Mouse (Mus musculus) heart, adult 2 months (tissue): ENCODE measurements at regions not wholly inside any gene's neighbourhood (a gene's known extent, or its start where the extent isn't known, plus 50 kb on each side); places are given as distances from the start of the nearest gene placed in this dataset.

ENCODE experiments used
- DNase-seq, 2 experiments: peaks; one replicate each; pipeline ENCODE4 v3.0.0; 2021
- H3K27ac ChIP-seq: fragments of 200-600 bp; 2 replicates; pipeline ENCODE4 v1.8.1; 2022
- H3K27me3 ChIP-seq: fragments of 200-500 bp; 2 replicates; pipeline ENCODE4 v1.6.1; 2012; ENCODE audit warnings: mild to moderate bottlenecking, low read length, inconsistent platforms, mixed read lengths; ENCODE audit not compliant: control insufficient read depth, insufficient read depth
- H3K36me3 ChIP-seq: fragments of 200-500 bp; 2 replicates; pipeline ENCODE4 v1.6.1; 2012; ENCODE audit warnings: low read length, inconsistent platforms; ENCODE audit not compliant: control insufficient read depth, insufficient read depth
- H3K4me1 ChIP-seq: fragments of 200-500 bp; 2 replicates; pipeline ENCODE4 v1.6.1; 2011; ENCODE audit warnings: low read length; ENCODE audit not compliant: control insufficient read depth, insufficient read depth
- H3K4me3 ChIP-seq: fragments of 200-600 bp; 2 replicates; pipeline ENCODE4 v1.8.1; 2022
- H3K79me2 ChIP-seq: fragments of 200-500 bp; replicated peaks from 2 replicates; pipeline ENCODE4 v1.6.1; 2012; ENCODE audit warnings: mild to moderate bottlenecking, inconsistent platforms, low read length, moderate library complexity, mixed read lengths; ENCODE audit not compliant: control insufficient read depth, insufficient read depth
- H3K9ac ChIP-seq: fragments of 200-500 bp; 2 replicates; pipeline ENCODE4 v1.6.1; 2012; ENCODE audit warnings: low read depth, mild to moderate bottlenecking, control low read depth, inconsistent platforms, low read length, mixed read lengths
- CTCF ChIP-seq: fragments of 200-600 bp; IDR thresholded peaks from 2 replicates; pipeline ENCODE4 v1.8.1; 2022; ENCODE audit warnings: antibody characterized with exemption, mild to moderate bottlenecking, moderate library complexity
- EP300 ChIP-seq: fragments of 200-500 bp; IDR thresholded peaks from 2 replicates; pipeline ENCODE4 v1.6.1; 2011; ENCODE audit warnings: low read depth, low read length, control low read depth; ENCODE audit not compliant: insufficient read depth
- POLR2A ChIP-seq: fragments of 200-500 bp; IDR thresholded peaks from 2 replicates; pipeline ENCODE4 v1.6.1; 2011; ENCODE audit warnings: mild to moderate bottlenecking, low read depth, low read length, control low read depth; ENCODE audit not compliant: insufficient read depth
- WGBS: fragments of 180-500 bp; shearing (Covaris S2); methylation state at CpG from one replicate; pipeline ENCODE4 v1.1.7; 2018; 5-methylcytosine and 5-hydroxymethylcytosine counted together
- intact Hi-C: fragments of 180-260 bp; cut with DNase I; formaldehyde crosslinking; loops from one replicate; pipeline ENCODE4 v1.15.1; 2025

DNA sequence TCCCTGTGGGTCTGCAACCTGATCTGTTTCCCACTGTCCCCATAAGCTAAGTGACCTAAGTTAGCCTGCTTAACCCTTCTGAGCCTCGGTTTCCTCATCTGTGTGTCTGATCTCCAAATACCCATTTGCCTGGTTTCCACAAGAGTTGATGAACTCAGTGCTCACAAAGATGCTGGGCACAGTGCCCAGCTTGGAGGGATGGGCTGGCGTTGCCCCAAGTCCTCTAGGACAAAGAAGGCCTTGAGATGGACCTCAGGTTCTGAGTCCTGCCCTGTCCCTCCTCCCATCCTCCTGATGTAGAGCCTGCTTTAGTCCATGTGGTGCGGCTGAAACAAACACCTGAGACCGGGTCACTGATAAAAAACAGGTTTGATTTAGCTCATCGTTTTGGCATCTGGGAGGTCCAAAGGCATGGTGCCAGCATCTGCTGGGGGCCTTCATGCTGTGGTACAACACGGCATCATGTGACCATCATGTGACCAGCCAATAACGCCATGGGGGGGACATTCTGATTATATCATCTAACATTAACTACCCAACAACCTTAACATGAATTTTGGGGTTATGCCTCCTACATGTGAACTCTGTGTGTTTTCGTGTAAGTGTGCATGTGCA lies 441.8 kb downstream of the Ptpru start:
- Histone ChIP-seq H3K27ac (no peak overlapping the region), H3K79me2 (no peaks in the 10 kb centered on the region), H3K4me1 (no peaks in the 10 kb centered on the region), H3K9ac (no peak overlapping the region), H3K4me3 (no peak overlapping the region), H3K36me3 (no peaks in the 10 kb centered on the region), H3K27me3 (no peaks in the 10 kb centered on the region)
- intact Hi-C loops = no loop called here
- no peak for TF ChIP-seq POLR2A
- TF ChIP-seq EP300 = no peak
- no peak for TF ChIP-seq CTCF
- 82% methylated on average over 8 of the region's 8 CpGs for WGBS
- no peak for DNase-seq

DNA sequence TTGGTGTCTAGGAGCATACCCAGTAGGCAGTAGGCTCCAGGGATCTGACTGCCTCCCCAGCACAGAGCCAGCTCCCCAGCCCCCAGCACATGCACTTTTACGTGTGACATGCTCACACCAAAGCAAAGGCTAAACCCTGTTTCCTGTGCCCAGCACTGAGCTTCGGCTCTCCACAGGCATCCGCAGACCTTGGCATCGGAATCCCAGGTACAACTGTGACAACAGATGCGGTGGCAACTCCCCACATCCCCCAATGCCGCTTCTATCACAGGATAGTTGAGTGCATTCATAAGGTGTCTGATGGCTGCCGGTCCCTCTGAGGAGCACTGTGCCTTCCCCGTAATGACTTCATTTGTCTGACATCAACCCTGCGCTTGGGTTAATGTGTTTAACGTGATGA lies 440.9 kb downstream of the Ptpru start:
- no peak overlapping the region for H3K27ac ChIP-seq
- H3K79me2 ChIP-seq = no peaks in the 10 kb centered on the region
- intact Hi-C loops = no loop called here
- 87% methylated on average over 10 of the region's 10 CpGs for whole genome bisulfite sequencing
- H3K4me3 ChIP-seq = no peak overlapping the region
- no peaks in the 10 kb centered on the region for H3K36me3 ChIP-seq
- TF ChIP-seq POLR2A (no peak), EP300 (no peak), CTCF (no peak)
- H3K9ac ChIP-seq = no peak overlapping the region
- DNase-seq = no peak
- H3K4me1 ChIP-seq = no peaks in the 10 kb centered on the region
- H3K27me3 ChIP-seq = no peaks in the 10 kb centered on the region

DNA sequence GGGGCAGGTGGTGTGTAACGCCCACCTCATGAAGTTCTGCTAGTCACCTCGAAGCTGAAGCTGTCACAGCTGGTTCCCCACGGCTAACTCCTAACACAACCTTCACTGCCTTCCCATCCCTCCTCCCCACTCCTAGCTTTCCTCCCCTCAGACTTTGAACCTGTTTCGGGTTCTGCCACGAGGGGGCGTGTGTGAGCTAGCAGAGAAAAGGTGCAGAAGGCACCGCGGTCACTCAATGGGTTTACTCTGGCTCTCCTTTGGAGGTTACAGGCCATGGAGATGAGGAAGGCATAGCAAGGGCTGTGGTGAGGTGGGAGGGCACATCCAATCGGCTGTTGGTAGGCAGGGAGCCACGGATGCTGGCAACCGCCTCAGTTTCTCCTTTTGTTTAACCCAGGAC lies 437.3 kb downstream of the Ptpru start:
- TF ChIP-seq EP300 (no peak), CTCF (peak; percentile 54), POLR2A (no peak)
- Histone ChIP-seq H3K79me2 (no peaks in the 10 kb centered on the region), H3K36me3 (no peaks in the 10 kb centered on the region), H3K27me3 (no peaks in the 10 kb centered on the region), H3K4me1 (no peaks in the 10 kb centered on the region), H3K27ac (no peak overlapping the region), H3K9ac (no peak overlapping the region), H3K4me3 (no peak overlapping the region)
- intact Hi-C loops = no loop called here
- WGBS = 20% methylated on average over 11 of the region's 11 CpGs
- DNase-seq = peak; percentile 12 to 31

GRCm38 (mm10) chr4:131401255-131401654 lies 436.8 kb downstream of the Ptpru start:
- no peaks in the 10 kb centered on the region for H3K27me3 ChIP-seq
- intact Hi-C loops = no loop called here
- no peaks in the 10 kb centered on the region for H3K36me3 ChIP-seq
- TF ChIP-seq POLR2A = no peak
- no peak for TF ChIP-seq CTCF
- no peak for TF ChIP-seq EP300
- WGBS = 85% methylated on average over 6 of the region's 6 CpGs
- H3K4me1 ChIP-seq = no peaks in the 10 kb centered on the region
- no peak overlapping the region for H3K4me3 ChIP-seq
- no peak overlapping the region for H3K9ac ChIP-seq
- DNase-seq = no peak
- H3K27ac ChIP-seq = no peak overlapping the region
- no peaks in the 10 kb centered on the region for H3K79me2 ChIP-seq

DNA sequence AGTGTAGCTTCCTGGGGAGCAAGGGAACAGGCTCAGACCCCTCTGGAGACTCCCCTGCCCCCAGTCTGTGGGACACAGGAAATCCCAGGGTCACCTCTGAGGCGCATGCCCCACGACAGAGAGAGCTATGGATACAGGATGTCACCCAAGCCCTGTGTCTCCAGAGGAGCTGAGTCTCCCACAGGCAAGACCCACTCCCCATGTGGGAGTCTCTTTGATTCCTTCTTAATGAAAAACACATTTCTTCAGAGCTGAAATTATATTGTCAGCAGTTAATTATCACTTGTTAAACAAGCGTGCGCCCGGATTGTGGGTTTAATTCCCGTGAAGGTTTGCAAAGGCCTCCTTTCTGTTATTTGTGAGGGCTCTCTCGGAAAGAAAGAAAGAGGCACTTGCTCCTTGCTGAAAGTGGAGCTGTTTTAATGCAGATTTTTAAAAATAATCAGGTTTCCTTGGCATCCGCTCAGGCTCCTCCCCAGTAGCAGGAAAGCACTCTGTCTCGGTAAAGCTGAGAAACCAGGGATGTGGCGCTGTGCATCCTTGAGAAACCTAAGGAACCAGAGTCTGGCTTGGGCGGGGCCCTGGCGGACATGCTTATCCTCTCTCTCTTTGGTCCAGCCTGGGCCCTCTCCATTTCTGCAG lies 432.6 kb downstream of the Ptpru start:
- no peak for DNase-seq
- TF ChIP-seq EP300 (no peak), CTCF (no peak)
- Histone ChIP-seq H3K27ac (no peak overlapping the region), H3K9ac (no peak overlapping the region), H3K79me2 (no peaks in the 10 kb centered on the region), H3K36me3 (no peaks in the 10 kb centered on the region), H3K27me3 (no peaks in the 10 kb centered on the region), H3K4me1 (no peaks in the 10 kb centered on the region), H3K4me3 (no peak overlapping the region)
- intact Hi-C loops = no loop called here
- 73% methylated on average over 12 of the region's 12 CpGs for WGBS

DNA sequence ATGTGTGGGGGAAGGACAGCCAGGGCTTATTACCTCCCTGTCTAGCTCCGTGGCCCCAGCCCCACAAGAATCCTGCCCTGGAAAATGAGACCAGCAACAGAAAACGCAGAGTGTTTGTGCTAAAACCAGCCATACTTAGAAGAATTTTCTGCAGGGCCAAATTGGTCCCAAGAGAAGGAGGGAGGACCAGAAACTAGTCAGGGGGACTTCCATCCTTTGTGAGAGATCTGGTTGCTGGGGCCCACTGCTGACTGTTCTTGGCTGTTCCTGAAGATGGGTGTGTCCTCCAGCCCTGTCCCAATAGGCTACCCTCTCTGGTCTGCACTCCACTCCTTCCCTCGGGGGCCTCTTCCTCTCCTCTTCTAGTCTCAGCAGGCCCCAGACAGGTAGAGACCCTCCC lies 430.6 kb downstream of the Ptpru start:
- no peaks in the 10 kb centered on the region for H3K79me2 ChIP-seq
- WGBS = 45% methylated on average over 3 of the region's 3 CpGs
- TF ChIP-seq CTCF (no peak), POLR2A (no peak), EP300 (no peak)

More for the DNA sequence above, 430.6 kb downstream of the Ptpru start:
- no peak for DNase-seq
- Histone ChIP-seq H3K9ac (no peak overlapping the region), H3K4me3 (no peak overlapping the region), H3K27ac (no peak overlapping the region), H3K27me3 (no peaks in the 10 kb centered on the region), H3K4me1 (no peaks in the 10 kb centered on the region), H3K36me3 (no peaks in the 10 kb centered on the region)
- intact Hi-C loops = no loop called here
